ENCODE assay signal across 27 mouse cellular contexts in genomic region chr1:76629861-76630260, GRCm38 (mm10).
DNase-seq lines count a peak whose midpoint lies in the region; ATAC-seq and TF ChIP-seq lines count a peak whose summit lies in the region.
"Had no signal": no experiment of that assay in that cellular context is flagged by ENCODE, and none has a peak within 500 bp of the region (broad histone marks: within the 10 kb centered on the region; RNA-seq: fewer than 3 reads in every experiment).

No protein-coding gene starts in this region.

- peaks cover 6% of the 10 kb centered on the region; the same call in 1 of the 2 replicates for H3K4me1 ChIP-seq in heart, embryonic 10.5 days
- H3K4me1 ChIP-seq in kidney, postnatal 0 days (replicated peaks; ENCODE audit: insufficient read depth, low read length): no peaks in the 10 kb centered on the region
- H3K4me1 ChIP-seq in midbrain, postnatal 0 days (ENCODE audit: insufficient read depth, low read length): no peaks in the 10 kb centered on the region
- H3K4me1 ChIP-seq in midbrain, embryonic 11.5 days (ENCODE audit: control insufficient read depth, insufficient read depth, low read length): no peaks in the 10 kb centered on the region
- H3K4me1 ChIP-seq: embryonic facial prominence, embryonic 13.5 days; forebrain, embryonic 15.5 days; hindbrain, embryonic 10.5 days; hindbrain, embryonic 13.5 days; intestine, embryonic 15.5 days had no signal

- no peak overlapping the region for H3K9ac ChIP-seq in kidney, postnatal 0 days (ENCODE audit: low read depth, low read length)
- H3K9ac ChIP-seq in midbrain, postnatal 0 days (replicated peaks; ENCODE audit: low read length, poor library complexity, severe bottlenecking): no peak overlapping the region
- no peak overlapping the region for H3K9ac ChIP-seq in midbrain, embryonic 11.5 days (ENCODE audit: low read length)
- H3K9ac ChIP-seq: embryonic facial prominence, embryonic 13.5 days; forebrain, embryonic 12.5 days; forebrain, embryonic 15.5 days; hindbrain, embryonic 13.5 days; intestine, embryonic 15.5 days had no signal

- peak; percentile 74 for DNase-seq in heart, adult 11 months
- DNase-seq in heart, embryonic 10.5 days (ENCODE audit: low spot score): no peak
- DNase-seq in kidney, postnatal 0 days (ENCODE audit: low spot score): no peak
- DNase-seq in kidney, adult 9 months: no peak
- DNase-seq in midbrain, postnatal 0 days (ENCODE audit: low spot score): no peak
- DNase-seq in midbrain, embryonic 11.5 days (ENCODE audit: low spot score, missing footprints): no peak
- no peak for DNase-seq in lung, postnatal 25 days (ENCODE audit: low spot score)
- DNase-seq: adrenal gland, adult 2 months; adrenal gland, postnatal 14 days; B cell, adult 2 months; cerebellum, postnatal 10 days; cerebellum, postnatal 36 days; embryo, embryonic 11 days; gastrocnemius, postnatal 25 days; heart, postnatal 10 days; heart, postnatal 36 days had no signal

- H3K4me2 ChIP-seq in kidney, postnatal 0 days (ENCODE audit: low read length): no peak overlapping the region
- no peak overlapping the region for H3K4me2 ChIP-seq in midbrain, postnatal 0 days (ENCODE audit: low read depth, low read length, poor library complexity, severe bottlenecking)
- no peak overlapping the region for H3K4me2 ChIP-seq in midbrain, embryonic 11.5 days
- H3K4me2 ChIP-seq: embryonic facial prominence, embryonic 13.5 days; forebrain, embryonic 12.5 days; forebrain, embryonic 15.5 days; hindbrain, embryonic 13.5 days; intestine, embryonic 15.5 days had no signal

- no peaks in the 10 kb centered on the region for H3K9me3 ChIP-seq in heart, embryonic 10.5 days
- H3K9me3 ChIP-seq in kidney, postnatal 0 days (replicated peaks; ENCODE audit: low read length): no peaks in the 10 kb centered on the region
- H3K9me3 ChIP-seq in midbrain, postnatal 0 days (ENCODE audit: low read length): no peaks in the 10 kb centered on the region
- H3K9me3 ChIP-seq in midbrain, embryonic 11.5 days (ENCODE audit: control insufficient read depth, low read length): no peaks in the 10 kb centered on the region
- H3K9me3 ChIP-seq: embryonic facial prominence, embryonic 10.5 days; embryonic facial prominence, embryonic 13.5 days; forebrain, embryonic 12.5 days; forebrain, embryonic 15.5 days; hindbrain, embryonic 10.5 days; hindbrain, embryonic 13.5 days; intestine, embryonic 15.5 days had no signal

- H3K4me3 ChIP-seq in heart, embryonic 10.5 days: no peak overlapping the region
- H3K4me3 ChIP-seq in kidney, postnatal 0 days (replicated peaks; ENCODE audit: low read depth, low read length): no peak overlapping the region
- no peak overlapping the region for H3K4me3 ChIP-seq in midbrain, postnatal 0 days (ENCODE audit: low read depth, low read length)
- H3K4me3 ChIP-seq in midbrain, embryonic 11.5 days (ENCODE audit: low read depth, low read length): no peak overlapping the region
- H3K4me3 ChIP-seq: embryonic facial prominence, embryonic 10.5 days; embryonic facial prominence, embryonic 13.5 days; erythroblast, embryonic 14.5 days; forebrain, embryonic 12.5 days; forebrain, embryonic 15.5 days; hindbrain, embryonic 10.5 days; hindbrain, embryonic 13.5 days; intestine, embryonic 15.5 days had no signal

- H3K27me3 ChIP-seq in heart, embryonic 10.5 days (ENCODE audit: insufficient read depth, poor library complexity, severe bottlenecking): no peaks in the 10 kb centered on the region
- no peaks in the 10 kb centered on the region for H3K27me3 ChIP-seq in kidney, postnatal 0 days (ENCODE audit: insufficient read depth, low read length)
- no peaks in the 10 kb centered on the region for H3K27me3 ChIP-seq in midbrain, postnatal 0 days (ENCODE audit: insufficient read depth, low read length)
- H3K27me3 ChIP-seq in midbrain, embryonic 11.5 days (ENCODE audit: control insufficient read depth, insufficient read depth, low read length): no peaks in the 10 kb centered on the region
- H3K27me3 ChIP-seq: CH12.LX; embryonic facial prominence, embryonic 13.5 days; forebrain, embryonic 12.5 days; forebrain, embryonic 15.5 days; hindbrain, embryonic 13.5 days; intestine, embryonic 15.5 days had no signal

- TF ChIP-seq CTCF in kidney, postnatal 0 days (IDR thresholded peaks at IDR 0.05; ENCODE audit: low read depth): peak; percentile 8; the same call in 1 of the 2 replicates
- TF ChIP-seq CTCF in midbrain, postnatal 0 days (IDR thresholded peaks at IDR 0.05): peak; percentile 13; the same call in 1 of the 2 replicates

- H3K27ac ChIP-seq in heart, embryonic 10.5 days: no peak overlapping the region
- H3K27ac ChIP-seq in kidney, postnatal 0 days: no peak overlapping the region
- H3K27ac ChIP-seq in midbrain, postnatal 0 days (ENCODE audit: low read depth, low read length): no peak overlapping the region
- H3K27ac ChIP-seq in midbrain, embryonic 11.5 days (ENCODE audit: low read depth, low read length): no peak overlapping the region
- H3K27ac ChIP-seq: embryonic facial prominence, embryonic 10.5 days; embryonic facial prominence, embryonic 13.5 days; forebrain, embryonic 12.5 days; forebrain, embryonic 15.5 days; hindbrain, embryonic 10.5 days; hindbrain, embryonic 13.5 days; intestine, embryonic 15.5 days had no signal

- H3K36me3 ChIP-seq in heart, embryonic 10.5 days: no peaks in the 10 kb centered on the region
- H3K36me3 ChIP-seq in kidney, postnatal 0 days (ENCODE audit: insufficient read depth, low read length): no peaks in the 10 kb centered on the region
- no peaks in the 10 kb centered on the region for H3K36me3 ChIP-seq in midbrain, postnatal 0 days (ENCODE audit: insufficient read depth, low read length)
- no peaks in the 10 kb centered on the region for H3K36me3 ChIP-seq in midbrain, embryonic 11.5 days (ENCODE audit: control insufficient read depth, insufficient read depth, low read length)
- H3K36me3 ChIP-seq: embryonic facial prominence, embryonic 10.5 days; embryonic facial prominence, embryonic 13.5 days; forebrain, embryonic 12.5 days; forebrain, embryonic 15.5 days; G1E; hindbrain, embryonic 10.5 days; hindbrain, embryonic 13.5 days; intestine, embryonic 15.5 days had no signal

- no peak for ATAC-seq in kidney, postnatal 0 days (replicated peaks; ENCODE audit: low FRiP score, low read depth)
- ATAC-seq in midbrain, postnatal 0 days (ENCODE audit: low FRiP score): no peak
- no peak for ATAC-seq in midbrain, embryonic 11.5 days (ENCODE audit: low FRiP score)
- ATAC-seq: forebrain, embryonic 15.5 days; hindbrain, embryonic 16.5 days; intestine, embryonic 15.5 days had no signal
